ENCODE assay signal across 15 mouse cellular contexts in the genomic region with DNA sequence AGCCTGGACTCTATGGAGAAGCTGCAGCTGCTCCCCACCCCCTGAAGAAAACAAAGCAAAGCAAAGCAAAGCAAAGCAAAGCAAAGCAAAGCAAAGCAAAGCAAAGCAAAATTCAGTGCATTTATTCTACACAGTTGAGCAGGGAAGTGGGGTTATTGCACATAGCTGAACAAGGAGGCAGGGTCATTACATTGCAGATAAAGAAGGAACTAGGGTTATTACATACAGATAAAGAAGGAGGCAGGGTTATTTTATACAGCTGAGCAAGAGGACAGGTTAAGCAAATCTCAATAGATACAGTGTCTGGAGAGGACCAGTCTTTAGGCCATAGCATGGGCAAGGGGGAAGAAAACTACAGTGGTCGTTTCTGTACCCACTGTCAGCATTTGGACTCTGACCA.
"Had no signal": no experiment of that assay in that cellular context is flagged by ENCODE, and none has a peak within 500 bp of the region (broad histone marks: within the 10 kb centered on the region; RNA-seq: fewer than 3 reads in every experiment).

No protein-coding gene starts in this region.

- H3K27me3 ChIP-seq: stomach, embryonic 15.5 days had no signal

- DNase-seq: retina, postnatal 1 day; right cerebral cortex, adult 18-20 months; right cerebral cortex, postnatal 14 days; right cerebral cortex, postnatal 25 days; right cerebral cortex, postnatal 4 days; spleen, adult 18-20 months; thymus, adult 18-20 months; thymus, adult 2 months; thymus, postnatal 14 days; thymus, postnatal 25 days; thymus, postnatal 36 days; thymus, postnatal 4 days had no signal

- H3K36me3 ChIP-seq: neural tube, embryonic 15.5 days; stomach, embryonic 15.5 days had no signal

- H3K4me2 ChIP-seq: neural tube, embryonic 15.5 days; stomach, embryonic 15.5 days had no signal

- H3K27ac ChIP-seq: neural tube, embryonic 15.5 days; stomach, embryonic 15.5 days; stomach, postnatal 0 days had no signal

- H3K9ac ChIP-seq: neural tube, embryonic 15.5 days; stomach, embryonic 15.5 days had no signal

- H3K4me3 ChIP-seq: neural tube, embryonic 15.5 days; stomach, embryonic 15.5 days had no signal

- H3K4me1 ChIP-seq: neural tube, embryonic 15.5 days; stomach, embryonic 15.5 days had no signal

- H3K9me3 ChIP-seq: neural tube, embryonic 15.5 days; stomach, embryonic 15.5 days had no signal
